Mouse (Mus musculus) embryonic facial prominence, embryonic 10.5 days (tissue): ENCODE data around the gene Clmp. TPM values are rescaled to one million over a fixed set of nuclear protein-coding genes. Genes with fewer than 3 reads are reported as not detected.
"Not testable (repeated sequence)": the region's sequence is repeated elsewhere in the genome, so short reads cannot be mapped to it uniquely, and the experiment has no call there.

Experiments
- DNase-seq: peaks from one replicate; pipeline ENCODE4 v3.0.0-alpha.2; 2017; ENCODE audit warnings: low spot score
- H3K27ac ChIP-seq: fragments of 300-500 bp; sonication (generic); replicated peaks from 2 replicates; pipeline ENCODE4 v1.5.1; 2016; ENCODE audit warnings: mild to moderate bottlenecking
- H3K27me3 ChIP-seq: fragments of 300-500 bp; sonication (generic); replicated peaks from 2 replicates; pipeline ENCODE4 v1.6.1; 2016; ENCODE audit warnings: low read depth, mild to moderate bottlenecking; ENCODE audit not compliant: poor library complexity, severe bottlenecking
- H3K36me3 ChIP-seq: fragments of 300-500 bp; sonication (generic); replicated peaks from 2 replicates; pipeline ENCODE4 v1.6.1; 2016; ENCODE audit warnings: mild to moderate bottlenecking, moderate library complexity
- H3K4me1 ChIP-seq: fragments of 300-500 bp; sonication (generic); 2 replicates; pipeline ENCODE4 v1.6.1; 2016
- H3K4me3 ChIP-seq: fragments of 300-500 bp; sonication (generic); 2 replicates; pipeline ENCODE4 v1.5.1; 2016; ENCODE audit warnings: mild to moderate bottlenecking, moderate library complexity
- H3K9me3 ChIP-seq: fragments of 300-500 bp; sonication (generic); 2 replicates; pipeline ENCODE4 v1.6.1; 2016; ENCODE audit warnings: mild to moderate bottlenecking
- WGBS: fragments of 180-500 bp; shearing (Covaris S2); methylation state at CpG from one replicate; pipeline ENCODE4 v1.1.7; 2016; 5-methylcytosine and 5-hydroxymethylcytosine counted together
- polyA plus RNA-seq: library from polyadenylated mRNA; unstranded; fragments of >200 nt; fragmentation: Nextera tagmentation; extraction: Ambion mirVana; gene quantifications from 2 replicates; pipeline ENCODE4 v1.2.1, GENCODE M21; 2016

Clmp gene
- polyA plus RNA-seq, 1 experiment from 2014 or later, result 45.6 TPM

DNA sequence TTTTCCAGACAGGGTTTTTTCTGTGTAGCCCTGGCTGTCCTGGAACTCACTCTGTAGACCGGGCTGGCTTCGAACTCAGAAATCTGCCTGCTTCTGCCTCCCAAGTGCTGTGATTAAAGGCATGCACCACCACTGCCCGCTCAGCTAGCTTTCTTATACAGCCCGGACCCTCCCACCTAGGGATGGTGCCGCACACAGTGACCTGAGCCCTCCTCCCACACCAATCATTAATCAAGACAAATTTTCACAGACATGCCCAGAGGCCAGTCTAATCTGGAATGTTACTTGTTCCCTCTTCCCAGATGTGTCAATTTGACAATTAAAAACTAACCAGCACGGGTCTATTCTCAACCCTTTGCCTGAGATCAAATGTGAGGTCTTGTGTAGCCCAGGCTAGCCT is 87.4 kb downstream of the Clmp start:
- DNase-seq, H3K9me3 ChIP-seq, H3K27me3 ChIP-seq, H3K27ac ChIP-seq, H3K4me3 ChIP-seq: not testable (repeated sequence)
- H3K4me1 ChIP-seq, result peaks cover 12% of the 10 kb centered on the region
- 88% methylated on average over 6 of the region's 6 CpGs for WGBS
- H3K36me3 ChIP-seq, result peaks cover 57% of the 10 kb centered on the region

DNA sequence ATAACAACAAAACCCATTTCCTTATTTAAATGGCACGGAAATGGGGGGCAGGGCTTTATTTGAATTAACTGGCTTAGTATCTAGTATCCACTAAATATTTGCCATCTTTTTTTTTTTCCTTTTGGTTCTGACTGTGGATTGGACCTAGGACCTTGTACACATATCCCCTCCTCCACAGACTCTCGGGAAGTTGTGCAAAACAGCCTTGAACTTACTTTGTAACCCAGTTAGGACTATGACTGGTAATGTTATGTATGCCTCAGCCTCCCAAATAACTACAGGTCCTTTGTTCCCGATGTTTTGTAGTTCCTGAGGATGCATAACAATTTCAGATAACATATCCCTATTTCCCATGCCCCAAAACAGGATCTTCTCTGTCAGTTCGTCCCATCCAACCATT is 88.1 kb downstream of the Clmp start:
- 90% methylated on average over 4 of the region's 4 CpGs for WGBS
- Histone ChIP-seq H3K27ac (no peak overlapping the region), H3K9me3 (no peaks in the 10 kb centered on the region), H3K4me1 (peaks cover 12% of the 10 kb centered on the region), H3K36me3 (peaks cover 57% of the 10 kb centered on the region), H3K4me3 (no peak overlapping the region), H3K27me3 (no peaks in the 10 kb centered on the region)
- DNase-seq, result no peak

DNA sequence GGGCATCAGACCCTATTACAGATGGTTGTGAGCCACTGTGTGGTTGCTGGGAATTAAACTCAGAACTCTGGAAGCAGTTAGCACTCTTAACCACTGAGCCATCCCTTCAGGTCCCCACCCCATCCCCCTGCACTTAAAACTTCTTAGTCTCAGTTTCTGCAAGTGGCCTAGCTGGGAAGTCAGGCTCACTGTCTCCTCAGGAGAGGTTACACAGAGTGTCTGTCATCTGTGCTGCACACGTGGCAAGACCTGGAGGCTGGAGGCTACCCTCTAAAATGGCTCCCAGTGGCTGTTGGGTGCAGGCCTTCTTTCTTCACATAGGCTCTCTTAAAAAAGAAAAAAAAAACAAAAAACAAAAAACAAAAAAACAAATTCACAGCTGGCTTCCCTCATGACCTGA is 90.3 kb downstream of the Clmp start:
- H3K9me3 ChIP-seq, result no peaks in the 10 kb centered on the region
- H3K27ac ChIP-seq, result no peak overlapping the region
- DNase-seq, result no peak
- peaks cover 65% of the 10 kb centered on the region for H3K36me3 ChIP-seq
- no peak overlapping the region for H3K4me3 ChIP-seq
- H3K4me1 ChIP-seq, result peaks cover 3% of the 10 kb centered on the region; the same call in 1 of the 2 replicates
- WGBS, result 47% methylated on average over 1 of the region's 1 CpGs
- no peaks in the 10 kb centered on the region for H3K27me3 ChIP-seq

DNA sequence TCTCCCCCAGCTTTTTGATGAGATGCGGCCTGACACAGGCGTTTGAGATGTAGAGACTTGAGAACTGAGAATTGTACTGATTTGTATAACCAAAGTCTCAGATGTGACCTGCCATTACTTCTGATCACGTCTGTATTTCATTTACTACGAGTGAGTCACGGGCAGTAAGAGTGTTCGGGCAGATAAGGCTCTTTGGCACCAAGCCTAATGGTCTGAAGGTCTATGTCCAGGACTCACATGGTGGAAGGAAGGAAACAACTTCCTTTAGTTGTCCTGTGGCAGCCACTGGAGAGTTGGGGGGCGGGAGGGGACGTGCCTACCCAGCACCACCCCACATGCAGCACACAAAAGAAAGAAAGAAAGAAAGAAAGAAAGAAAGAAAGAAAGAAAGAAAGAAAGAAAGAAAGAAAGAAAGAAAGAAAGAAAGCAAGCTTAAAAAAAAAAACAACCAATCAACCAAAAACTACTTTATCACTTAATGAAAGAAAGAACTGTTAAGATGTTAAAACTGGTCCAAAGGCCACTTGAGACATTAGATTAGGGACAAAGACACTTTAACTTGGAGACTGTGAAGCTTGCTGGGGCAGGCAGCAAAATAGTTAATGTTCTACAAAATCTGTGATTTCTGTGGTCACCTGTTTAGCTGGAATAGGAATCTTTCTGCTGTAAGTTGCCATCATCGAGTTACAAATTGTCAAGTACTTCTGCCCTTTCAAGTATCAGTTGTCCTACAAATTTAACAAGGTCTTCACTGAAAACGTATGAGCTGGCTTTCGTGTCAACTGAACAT is 90.9 kb downstream of the Clmp start:
- peaks cover 70% of the 10 kb centered on the region for H3K36me3 ChIP-seq
- peaks cover 7% of the 10 kb centered on the region; the same call in 1 of the 2 replicates for H3K4me1 ChIP-seq
- no peaks in the 10 kb centered on the region for H3K27me3 ChIP-seq
- no peak overlapping the region for H3K27ac ChIP-seq
- no peaks in the 10 kb centered on the region for H3K9me3 ChIP-seq
- WGBS, result 74% methylated on average over 11 of the region's 11 CpGs
- H3K4me3 ChIP-seq, result no peak overlapping the region
- no peak for DNase-seq

DNA sequence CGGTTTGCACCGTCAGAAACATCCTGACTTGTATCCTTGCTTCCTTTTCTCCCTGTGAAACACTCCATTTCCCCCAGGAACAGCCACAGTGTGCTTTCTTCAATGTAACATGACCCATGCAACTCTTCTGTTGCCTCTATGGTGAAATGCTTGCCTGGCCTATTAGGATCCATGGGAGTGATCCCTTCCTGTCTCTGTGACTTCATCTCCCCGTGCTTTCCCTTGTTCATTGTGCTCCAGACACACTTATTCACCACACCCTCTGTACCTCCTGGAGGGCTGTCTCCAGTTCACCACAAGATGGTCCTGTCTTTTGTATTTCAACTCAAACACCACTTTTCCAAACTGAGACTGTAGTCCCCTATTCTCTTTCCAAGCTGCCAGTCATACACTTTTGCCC is 94.3 kb downstream of the Clmp start:
- 64% methylated on average over 3 of the region's 3 CpGs for WGBS
- H3K36me3 ChIP-seq, result peaks cover 49% of the 10 kb centered on the region
- no peak for DNase-seq
- H3K4me3 ChIP-seq, result no peak overlapping the region
- no peak overlapping the region for H3K27ac ChIP-seq
- H3K9me3 ChIP-seq, result no peaks in the 10 kb centered on the region
- no peaks in the 10 kb centered on the region for H3K27me3 ChIP-seq
- H3K4me1 ChIP-seq, result peaks cover 36% of the 10 kb centered on the region

DNA sequence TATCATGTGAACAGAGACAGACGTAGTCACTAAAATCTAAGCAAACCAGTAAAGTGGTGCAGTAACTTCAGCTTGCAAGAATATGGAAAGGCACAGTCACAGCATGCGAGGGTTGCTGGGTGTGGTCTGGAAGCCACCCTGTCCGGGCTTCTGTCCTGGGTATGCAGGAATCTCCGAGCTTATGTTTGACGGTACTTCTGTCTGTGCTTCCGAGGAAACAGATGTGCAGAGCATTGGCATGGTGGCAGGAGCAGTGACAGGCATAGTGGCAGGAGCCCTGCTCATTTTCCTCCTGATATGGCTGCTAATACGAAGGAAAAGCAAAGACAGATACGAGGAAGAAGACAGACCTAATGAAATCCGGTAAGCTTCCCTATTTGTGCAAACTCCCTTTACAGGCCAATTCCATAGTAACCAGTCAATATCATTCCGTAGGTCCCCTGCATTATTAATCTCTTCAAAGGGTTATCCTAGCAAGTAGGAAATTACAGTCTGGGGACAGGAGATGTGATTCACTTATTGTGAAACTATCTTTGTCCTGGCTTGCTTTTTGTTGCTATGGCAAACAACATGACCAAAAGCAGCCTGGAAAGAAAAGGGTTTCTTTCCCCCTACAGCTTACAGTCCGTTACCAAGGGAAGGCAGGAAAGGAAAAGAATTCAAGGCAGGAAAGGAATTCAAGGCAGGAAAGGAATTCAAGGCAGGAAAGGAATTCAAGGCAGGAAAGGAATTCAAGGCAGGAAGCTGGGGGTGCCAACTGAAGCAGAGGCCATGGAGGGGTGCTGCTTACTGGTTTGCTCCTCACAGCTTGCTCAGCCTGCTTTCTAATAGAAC is 95.3 kb downstream of the Clmp start:
- H3K9me3 ChIP-seq, result no peaks in the 10 kb centered on the region
- 84% methylated on average over 11 of the region's 11 CpGs for WGBS
- no peaks in the 10 kb centered on the region for H3K27me3 ChIP-seq
- H3K36me3 ChIP-seq, result peaks cover 45% of the 10 kb centered on the region
- H3K4me3 ChIP-seq, result no peak overlapping the region
- no peak for DNase-seq
- peaks cover 40% of the 10 kb centered on the region for H3K4me1 ChIP-seq
- H3K27ac ChIP-seq, result 0 out of 2 replicates have a peak overlapping the region, but pooled peaks have one; percentile 6

DNA sequence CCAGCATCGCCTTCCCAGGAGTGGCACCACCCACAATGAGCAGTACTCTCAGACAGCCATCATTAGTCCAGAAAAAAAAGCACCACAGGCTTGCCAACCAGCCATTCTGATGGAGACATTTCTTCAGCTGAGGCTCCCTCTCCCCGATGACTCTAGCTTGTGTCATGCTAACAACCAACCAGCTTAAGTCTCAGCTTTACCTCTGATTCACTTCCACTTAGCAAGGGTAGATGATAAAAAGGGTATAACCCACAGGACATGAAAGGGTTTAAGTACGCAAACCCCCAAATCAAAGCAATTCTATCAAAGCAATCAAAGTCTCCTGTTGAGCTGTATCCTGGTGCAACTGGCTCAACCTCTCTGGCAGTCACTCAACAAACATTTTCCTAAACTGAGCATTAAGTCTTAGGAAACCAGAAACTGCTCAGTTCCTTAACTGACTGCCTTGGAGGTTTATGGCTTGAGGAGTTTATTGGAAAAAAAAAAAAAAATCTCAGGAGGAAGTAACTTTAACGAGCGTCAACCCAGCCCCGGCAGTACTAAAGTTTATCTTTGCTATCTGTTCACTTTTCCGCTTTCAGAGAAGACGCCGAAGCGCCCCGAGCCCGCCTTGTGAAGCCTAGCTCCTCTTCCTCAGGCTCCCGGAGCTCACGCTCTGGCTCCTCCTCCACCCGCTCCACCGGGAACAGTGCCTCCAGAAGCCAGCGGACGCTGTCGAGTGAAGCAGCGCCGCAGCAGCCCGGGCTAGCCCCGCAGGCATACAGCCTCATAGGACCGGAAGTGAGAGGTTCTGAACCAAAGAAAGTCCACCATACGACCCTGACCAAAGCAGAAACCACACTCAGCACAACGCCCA is 96.2 kb downstream of the Clmp start:
- Histone ChIP-seq H3K27me3 (no peaks in the 10 kb centered on the region), H3K36me3 (peaks cover 43% of the 10 kb centered on the region), H3K4me3 (0 out of 2 replicates have a peak overlapping the region, but pooled peaks have one; percentile 25), H3K27ac (peak overlapping the region; percentile 57), H3K9me3 (no peaks in the 10 kb centered on the region), H3K4me1 (peaks cover 40% of the 10 kb centered on the region)
- 44% methylated on average over 26 of the region's 26 CpGs for WGBS
- no peak for DNase-seq

DNA sequence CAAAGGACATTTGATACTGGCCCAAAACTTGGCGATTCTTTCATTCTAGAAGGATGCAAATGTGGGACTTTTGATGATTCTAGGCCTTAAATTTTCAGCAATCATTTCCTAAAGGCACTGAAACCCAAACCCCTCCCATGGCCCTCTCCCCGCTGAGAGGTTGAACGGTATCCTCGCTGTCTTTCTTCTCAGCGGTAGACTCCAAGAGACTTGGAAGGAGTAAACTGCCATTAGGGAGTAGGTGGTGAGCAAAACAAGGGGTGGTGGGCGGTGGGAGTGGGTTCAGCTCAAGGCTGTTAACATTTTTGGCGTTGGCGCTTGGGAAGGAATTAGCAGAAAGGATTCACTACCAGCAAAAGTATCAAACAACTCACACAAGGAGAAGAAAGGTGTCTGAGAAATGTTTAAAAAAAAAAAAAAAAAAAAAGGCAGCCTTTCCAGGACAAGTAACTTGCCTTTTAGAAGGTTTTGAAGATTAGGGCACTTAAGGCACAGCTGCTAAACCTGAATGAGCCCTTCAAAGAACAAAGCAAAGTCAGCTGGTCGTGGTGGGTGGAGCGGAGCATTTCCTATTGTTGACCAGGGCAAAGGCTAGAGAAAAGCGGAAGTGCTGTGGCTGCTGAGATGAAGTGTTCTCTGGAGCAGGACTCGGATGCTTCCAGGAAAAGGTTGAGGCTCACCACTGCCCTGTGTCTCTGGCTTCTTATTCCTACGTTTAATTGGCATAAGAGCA is 98.0 kb downstream of the Clmp start:
- Histone ChIP-seq H3K9me3 (no peaks in the 10 kb centered on the region), H3K36me3 (peaks cover 32% of the 10 kb centered on the region), H3K27me3 (no peaks in the 10 kb centered on the region), H3K4me3 (peak overlapping the region; percentile 33; the same call in 1 of the 2 replicates), H3K27ac (peak overlapping the region; percentile 77), H3K4me1 (peaks cover 40% of the 10 kb centered on the region)
- peak; percentile 56 for DNase-seq
- WGBS, result 6% methylated on average over 13 of the region's 13 CpGs

DNA sequence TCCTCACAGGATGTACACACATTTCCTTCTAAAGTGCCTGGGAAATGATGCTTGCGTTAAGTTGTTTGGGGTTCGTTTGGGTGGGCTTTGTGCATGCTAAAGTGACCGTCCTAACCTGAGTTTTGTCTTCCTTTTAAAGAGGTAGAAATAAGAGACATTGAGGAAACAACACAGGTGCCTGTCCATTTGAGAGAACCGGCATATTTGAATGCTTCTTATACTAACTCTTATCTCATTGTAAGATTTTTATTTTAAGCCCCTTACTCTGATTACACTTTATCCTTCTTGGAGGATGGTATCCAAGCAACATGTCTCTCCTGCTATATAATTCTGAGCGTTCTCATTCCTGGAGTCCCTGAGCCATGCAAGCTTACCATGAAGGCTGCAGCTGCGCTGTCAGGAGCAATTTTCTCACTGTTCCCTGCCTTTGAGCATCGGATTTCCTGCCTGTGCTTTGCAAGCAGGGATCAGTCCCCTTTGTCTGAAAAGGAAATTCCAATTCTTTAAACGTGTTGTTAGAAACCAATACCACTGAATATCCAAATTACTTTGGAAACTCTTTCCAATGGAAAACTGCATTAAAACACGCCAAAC is 98.7 kb downstream of the Clmp start:
- H3K4me3 ChIP-seq, result peak overlapping the region; percentile 33; the same call in 1 of the 2 replicates
- H3K36me3 ChIP-seq, result peaks cover 32% of the 10 kb centered on the region
- H3K27ac ChIP-seq, result peak overlapping the region; percentile 77
- peaks cover 40% of the 10 kb centered on the region for H3K4me1 ChIP-seq
- DNase-seq, result peak; percentile 64
- 10% methylated on average over 9 of the region's 9 CpGs for WGBS
- no peaks in the 10 kb centered on the region for H3K27me3 ChIP-seq
- H3K9me3 ChIP-seq, result no peaks in the 10 kb centered on the region

DNA sequence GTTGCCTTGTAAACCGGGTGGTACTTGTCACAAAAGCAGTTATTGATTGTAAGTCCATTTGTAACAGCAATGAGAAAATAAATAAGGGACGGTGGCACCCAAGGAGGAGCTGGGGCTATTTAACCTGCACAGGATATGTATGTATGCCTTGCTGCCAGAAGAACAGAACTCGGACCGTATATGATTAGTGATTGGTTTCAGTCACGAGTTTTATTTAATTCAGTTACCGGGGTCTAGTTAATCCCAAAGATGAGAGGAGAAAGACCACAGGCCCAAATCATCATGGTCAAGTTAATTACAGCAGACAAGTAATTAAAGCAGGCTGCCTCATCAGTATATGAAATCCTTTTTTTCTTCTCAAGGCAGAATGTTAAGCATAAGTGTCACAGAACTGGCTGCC is 99.7 kb downstream of the Clmp start:
- Histone ChIP-seq H3K27me3 (no peaks in the 10 kb centered on the region), H3K9me3 (no peaks in the 10 kb centered on the region), H3K36me3 (peaks cover 23% of the 10 kb centered on the region), H3K4me1 (peaks cover 40% of the 10 kb centered on the region), H3K27ac (no peak overlapping the region), H3K4me3 (no peak overlapping the region)
- 69% methylated on average over 6 of the region's 6 CpGs for WGBS
- DNase-seq, result no peak

DNA sequence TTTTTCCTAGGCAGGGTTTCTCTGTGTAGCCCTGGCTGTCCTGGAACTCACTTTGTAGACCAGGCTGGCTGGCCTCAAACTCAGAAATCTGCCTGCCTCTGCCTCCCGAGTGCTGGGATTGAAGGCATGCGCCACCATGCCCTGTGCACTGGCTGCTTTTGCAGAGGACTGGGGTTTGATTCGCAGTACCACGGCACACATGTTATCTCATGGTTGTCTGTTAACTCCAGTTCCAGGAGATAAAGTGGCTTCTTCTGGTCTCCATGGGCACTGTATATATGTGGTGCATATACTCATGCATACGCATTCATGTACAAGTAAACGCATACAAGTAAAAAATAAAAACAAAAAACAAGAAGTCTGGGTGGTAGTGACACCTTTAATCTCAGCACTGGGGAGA is 101.1 kb downstream of the Clmp start:
- not testable (repeated sequence) for H3K36me3 ChIP-seq, DNase-seq, H3K27me3 ChIP-seq, H3K4me3 ChIP-seq, H3K9me3 ChIP-seq, H3K27ac ChIP-seq
- 94% methylated on average over 6 of the region's 6 CpGs for WGBS
- peaks cover 35% of the 10 kb centered on the region for H3K4me1 ChIP-seq
